Mouse (Mus musculus) central nervous system, embryonic 18 days (tissue): ENCODE measurements around the gene Ctdsp1. TPM values are rescaled to one million over a fixed set of nuclear protein-coding genes. Genes with fewer than 3 reads are reported as not detected.

Source experiments
- polyA plus RNA-seq: library from polyadenylated mRNA; depleted of rRNA; stranded (reverse); fragments of >200 nt; gene quantifications from 2 replicates; pipeline ENCODE4 v1.2.3, GENCODE M21; 2012; rRNA removed

Gene Ctdsp1
- 18.5 and 21.3 TPM in 2 replicates for polyA plus RNA-seq

DNA sequence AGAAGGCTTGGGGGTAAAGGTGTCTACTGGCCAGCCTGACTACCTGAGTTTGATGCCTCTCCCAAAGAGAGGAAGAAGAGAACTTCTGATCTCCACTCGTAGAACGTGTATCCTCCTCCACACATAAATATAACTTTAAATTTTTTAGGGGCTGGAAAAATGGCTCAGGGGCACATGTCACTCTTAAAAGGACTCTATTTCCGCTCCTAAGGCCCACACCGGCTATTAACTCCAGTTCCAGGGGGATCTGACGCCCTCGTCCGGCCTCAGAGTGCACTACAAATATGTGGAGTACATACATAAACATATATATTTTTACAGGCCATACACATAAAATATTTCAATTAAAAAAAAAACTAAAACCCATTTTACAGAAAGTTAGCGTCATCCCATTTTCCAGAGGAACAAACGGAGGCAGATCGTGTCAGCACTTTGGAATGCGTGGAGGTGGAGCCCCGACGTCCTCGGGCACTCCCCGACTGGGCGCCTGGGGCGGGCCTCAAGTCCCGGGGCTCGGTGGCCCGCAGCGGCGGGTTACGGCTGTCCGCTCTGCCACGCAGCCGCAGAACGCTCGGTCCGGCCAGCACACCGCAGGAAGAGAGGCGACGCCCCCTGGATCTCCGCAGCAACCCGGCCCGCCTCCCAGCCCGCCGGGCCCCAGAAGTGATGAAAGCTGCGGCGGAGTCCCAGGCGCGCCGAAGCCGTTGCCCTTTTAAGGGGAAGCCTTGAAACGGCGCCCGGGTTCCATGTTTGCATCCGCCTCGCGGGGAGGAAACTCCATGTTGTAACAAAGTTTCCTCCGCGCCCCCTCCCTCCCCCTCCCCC lies at the start of gene Ctdsp1:
Gene Ctdsp1, plus strand, starts transcription at position 586 of the 825 bp plus-strand sequence.

GRCm38 (mm10) chr1:74361812-74362211 lies 29.5 kb upstream of the Ctdsp1 start, which contains the start of gene Catip:
TSS of gene Catip (plus strand) at chr1:74362108.

DNA sequence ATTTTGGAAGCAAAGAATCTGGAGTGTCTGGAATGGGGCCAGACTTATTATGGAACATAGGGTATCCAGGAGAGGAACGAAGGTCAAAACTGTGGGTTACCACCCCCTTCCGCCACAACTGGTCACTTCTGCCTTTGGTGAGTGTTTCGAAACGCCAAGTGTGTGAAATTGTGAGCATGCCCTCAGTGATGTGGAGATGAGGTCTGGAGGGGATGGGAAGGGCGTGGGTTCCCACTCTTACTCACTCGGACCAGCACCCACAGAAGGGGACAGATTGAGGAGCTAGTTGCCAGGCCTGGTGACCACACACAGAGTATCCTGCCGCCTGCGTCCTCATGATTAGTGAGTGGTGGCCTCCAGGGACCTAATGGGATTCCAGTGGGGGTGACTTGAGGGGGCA lies 16.3 kb upstream of the Ctdsp1 start, which contains the start of gene Slc11a1:
Gene Slc11a1, plus strand, starts transcription at position 216 of the 400 bp plus-strand sequence.

DNA sequence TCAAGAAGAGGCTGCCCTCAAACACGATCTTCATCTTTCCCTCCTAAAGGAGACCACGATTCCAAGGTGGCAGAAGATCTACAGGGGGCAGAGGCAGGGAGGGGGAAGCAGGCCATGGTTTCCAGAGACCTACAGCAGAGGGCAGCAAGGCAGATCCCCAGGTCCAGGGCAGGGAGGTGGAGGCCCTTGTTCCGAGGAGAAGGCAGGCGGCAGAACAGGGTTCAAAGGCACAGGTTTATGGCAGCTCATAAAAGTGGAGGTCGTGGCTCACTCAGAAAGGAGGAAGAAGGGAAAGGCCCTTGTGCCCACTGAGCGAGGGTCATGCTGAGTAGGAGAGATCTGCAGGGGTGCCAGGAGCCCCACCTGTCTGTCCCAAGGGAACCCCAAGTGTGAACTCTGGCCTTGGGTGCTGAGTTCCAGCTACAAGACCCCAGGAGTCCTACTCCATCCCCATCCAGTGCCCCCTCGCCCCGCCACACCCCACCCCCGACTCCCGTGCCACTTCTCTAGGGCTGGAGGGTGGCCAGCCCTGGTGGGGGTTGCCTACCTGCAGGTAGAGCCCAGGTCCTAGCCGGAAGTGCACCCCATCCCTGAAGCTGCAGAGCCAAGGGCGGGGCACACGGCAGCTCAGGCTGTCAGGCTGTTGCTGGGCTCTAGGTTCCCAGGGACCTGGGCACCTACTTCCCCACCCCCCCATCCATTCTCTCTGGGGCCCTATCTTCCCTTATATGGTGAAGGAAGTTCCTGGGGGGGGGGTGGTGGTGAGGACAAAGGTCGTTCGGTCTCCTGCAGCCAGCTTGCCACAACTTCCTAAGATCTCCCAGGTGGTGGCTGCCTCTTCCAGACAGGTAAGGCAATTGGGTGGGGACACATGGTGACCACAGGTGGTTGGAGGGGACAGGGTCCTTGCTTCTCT lies 17.5 kb downstream of the Ctdsp1 start, which contains the start of gene Vil1:
Gene Vil1, plus strand, starts transcription at position 788 of the 916 bp plus-strand sequence.

Other genes with a start within 250 kb of the Ctdsp1 start
- 0.09 and 0.13 TPM in 2 replicates for gene Cxcr2, start 237.5 kb upstream of the Ctdsp1 start, polyA plus RNA-seq
- not detected in 2 replicates for gene Cxcr1, start 196.9 kb upstream of the Ctdsp1 start, polyA plus RNA-seq
- 266 and 288 TPM in 2 replicates for gene Arpc2, start 155.4 kb upstream of the Ctdsp1 start, polyA plus RNA-seq
- gene Gpbar1, start 113.0 kb upstream of the Ctdsp1 start, polyA plus RNA-seq, result not detected in 2 replicates
- gene Aamp, start 106.8 kb upstream of the Ctdsp1 start, polyA plus RNA-seq, result 164 and 172 TPM in 2 replicates
- 65.4 and 67.8 TPM in 2 replicates for gene Pnkd, start 106.6 kb upstream of the Ctdsp1 start, polyA plus RNA-seq
- 5.6 and 7.7 TPM in 2 replicates for gene Tmbim1, start 85.9 kb upstream of the Ctdsp1 start, polyA plus RNA-seq
- 2.4 and 2.9 TPM in 2 replicates for gene Catip, start 29.4 kb upstream of the Ctdsp1 start, polyA plus RNA-seq
- gene Slc11a1, start 16.3 kb upstream of the Ctdsp1 start, polyA plus RNA-seq, result 1.6 and 1.8 TPM in 2 replicates
- 0.22 and 0.28 TPM in 2 replicates for gene Vil1, start 17.9 kb downstream of the Ctdsp1 start, polyA plus RNA-seq
- gene Cnot9, start 114.5 kb downstream of the Ctdsp1 start, polyA plus RNA-seq, result 47.5 and 47.7 TPM in 2 replicates
- gene Plcd4, start 151.4 kb downstream of the Ctdsp1 start, polyA plus RNA-seq, result 5.5 and 7.0 TPM in 2 replicates
- gene Usp37, start 152.8 kb downstream of the Ctdsp1 start, polyA plus RNA-seq, result 10.5 and 12.4 TPM in 2 replicates
- 18.7 and 20.5 TPM in 2 replicates for gene Zfp142, start 196.7 kb downstream of the Ctdsp1 start, polyA plus RNA-seq
- 29.7 and 30.6 TPM in 2 replicates for gene Bcs1l, start 196.8 kb downstream of the Ctdsp1 start, polyA plus RNA-seq
- 134 and 139 TPM in 2 replicates for gene Rnf25, start 209.9 kb downstream of the Ctdsp1 start, polyA plus RNA-seq
- 17.6 and 19.2 TPM in 2 replicates for gene Stk36, start 209.9 kb downstream of the Ctdsp1 start, polyA plus RNA-seq